Mouse (Mus musculus): ENCODE data around the gene Neurl3.
A peak's percentile ranks its signal among the peaks of the same experiment; 100 is the strongest.

DNA sequence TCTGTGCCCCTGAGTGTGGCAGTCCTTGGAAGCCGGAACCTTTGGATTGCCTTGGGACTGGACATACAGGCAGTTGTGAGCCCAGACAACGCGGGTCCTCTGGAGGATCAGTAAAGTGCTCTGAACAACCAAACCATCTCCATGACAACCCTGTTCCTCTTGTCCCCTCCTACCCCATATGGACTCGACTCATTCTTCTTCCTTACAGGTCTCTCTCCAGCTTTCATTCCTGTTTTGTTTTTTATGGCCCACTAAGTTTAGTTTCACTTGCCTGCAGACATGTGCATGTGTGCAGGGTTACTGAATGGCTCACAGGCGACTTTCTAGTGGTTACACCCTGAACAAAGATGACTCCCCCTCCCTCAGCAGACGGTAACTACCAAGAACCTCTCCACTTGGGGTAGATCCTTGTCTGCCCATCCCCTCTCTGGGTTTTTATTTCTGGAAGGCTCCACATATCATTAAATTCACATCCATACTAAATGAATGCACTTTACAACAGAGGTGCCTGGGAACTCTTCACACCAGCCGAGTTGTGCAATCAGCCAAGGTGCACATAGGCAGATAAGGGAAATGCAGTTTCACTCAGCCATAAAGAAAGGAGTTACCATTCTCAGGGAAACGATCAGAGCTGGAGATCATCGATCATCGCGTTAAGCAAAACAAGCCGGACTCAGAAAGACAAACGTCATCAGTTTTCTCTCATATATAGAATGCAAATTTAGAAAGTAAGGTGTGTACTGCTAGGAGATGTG, 1.3 kb upstream of the Neurl3 start:
- TF ChIP-seq CTCF (IDR thresholded peaks at IDR 0.05; ENCODE audit: low read depth) (no peak), EP300 (IDR thresholded peaks at IDR 0.05; ENCODE audit: low read depth) (peak; percentile 51; the same call in 1 of the 2 replicates)

All from liver, embryonic 14.5 days (tissue).